Mouse (Mus musculus) lung, postnatal 0 days (tissue): Measurements from ENCODE around the gene Qprt. TPM values are rescaled to one million over a fixed set of nuclear protein-coding genes. Genes with fewer than 3 reads are reported as not detected.

Experiments used
- ATAC-seq: fragments of 200-750 bp; cut with Nextera tagmentation; 2 replicates; pipeline ENCODE4 v1.8.0; 2017; ENCODE audit warnings: moderate library complexity
- DNase-seq: peaks from one replicate; pipeline ENCODE4 v3.0.0-alpha.2; 2016; ENCODE audit warnings: low spot score
- H3K27ac ChIP-seq: fragments of 300-500 bp; sonication (generic); 2 replicates; pipeline ENCODE4 v1.5.1; 2014; ENCODE audit warnings: antibody characterized with exemption, mild to moderate bottlenecking, low read length, mixed read lengths
- H3K27me3 ChIP-seq: fragments of 300-500 bp; sonication (generic); replicated peaks from 2 replicates; pipeline ENCODE4 v1.6.1; 2014; ENCODE audit warnings: low read length, mixed read lengths; ENCODE audit not compliant: insufficient read depth
- H3K36me3 ChIP-seq: fragments of 300-500 bp; sonication (generic); 2 replicates; pipeline ENCODE4 v1.6.1; 2014; ENCODE audit warnings: low read length, mixed read lengths; ENCODE audit not compliant: insufficient read depth
- H3K4me1 ChIP-seq: fragments of 300-500 bp; sonication (generic); 2 replicates; pipeline ENCODE4 v1.6.1; 2014; ENCODE audit warnings: antibody characterized with exemption, low read depth, low read length, mixed read lengths; ENCODE audit not compliant: insufficient read depth
- H3K4me2 ChIP-seq: fragments of 300-500 bp; sonication (generic); replicated peaks from 2 replicates; pipeline ENCODE4 v1.6.1; 2014; ENCODE audit warnings: low read depth, mild to moderate bottlenecking, low read length, moderate library complexity, mixed read lengths
- H3K4me3 ChIP-seq: fragments of 300-500 bp; sonication (generic); 2 replicates; pipeline ENCODE4 v1.5.1; 2014; ENCODE audit warnings: low read depth, low read length
- H3K9ac ChIP-seq: fragments of 300-500 bp; sonication (generic); replicated peaks from 2 replicates; pipeline ENCODE4 v1.6.1; 2014; ENCODE audit warnings: low read depth, mild to moderate bottlenecking
- H3K9me3 ChIP-seq: fragments of 300-500 bp; sonication (generic); 2 replicates; pipeline ENCODE4 v1.6.1; 2016; ENCODE audit warnings: low read length, mixed read lengths
- CTCF ChIP-seq: IDR thresholded peaks from 2 replicates; pipeline ENCODE4 v1.5.1; 2016; ENCODE audit warnings: antibody characterized with exemption, mild to moderate bottlenecking
- EP300 ChIP-seq: IDR thresholded peaks from 2 replicates; pipeline ENCODE4 v1.6.1; 2016; ENCODE audit warnings: antibody characterized with exemption, mild to moderate bottlenecking, control low read depth
- WGBS: fragments of 180-500 bp; shearing (Covaris S2); extraction: QIAGEN DNeasy Blood & Tissue Kit; methylation state at CpG from one replicate; pipeline ENCODE4 v1.1.7; 2014; 5-methylcytosine and 5-hydroxymethylcytosine counted together
- polyA plus RNA-seq: library from polyadenylated mRNA; unstranded; fragments of >200 nt; fragmentation: Nextera tagmentation; extraction: Ambion mirVana; gene quantifications from 2 replicates; pipeline ENCODE4 v1.2.1, GENCODE M21; 2015

Gene Qprt
- polyA plus RNA-seq, 1 experiment from 2014 or later = 0.14 TPM

GRCm38 (mm10) chr7:127099528-127099927 lies 22.5 kb downstream of the Qprt start:
- 75% methylated on average over 4 of the region's 4 CpGs for WGBS
- no peak overlapping the region for H3K9ac ChIP-seq
- H3K27ac ChIP-seq = no peak overlapping the region
- no peaks in the 10 kb centered on the region for H3K27me3 ChIP-seq
- no peak overlapping the region for H3K4me3 ChIP-seq
- no peaks in the 10 kb centered on the region for H3K9me3 ChIP-seq
- TF ChIP-seq EP300 (no peak), CTCF (no peak)
- H3K4me1 ChIP-seq = no peaks in the 10 kb centered on the region
- DNase-seq (no peak), ATAC-seq (no peak)
- no peak overlapping the region for H3K4me2 ChIP-seq
- H3K36me3 ChIP-seq = no peaks in the 10 kb centered on the region

GRCm38 (mm10) chr7:127098950-127099349 lies 23.1 kb downstream of the Qprt start:
- Histone ChIP-seq H3K9me3 (no peaks in the 10 kb centered on the region), H3K9ac (no peak overlapping the region), H3K4me2 (no peak overlapping the region), H3K4me1 (no peaks in the 10 kb centered on the region), H3K27ac (no peak overlapping the region), H3K36me3 (no peaks in the 10 kb centered on the region), H3K27me3 (no peaks in the 10 kb centered on the region), H3K4me3 (no peak overlapping the region)
- WGBS = 90% methylated on average over 4 of the region's 4 CpGs
- DNase-seq = no peak
- no peak for TF ChIP-seq CTCF
- TF ChIP-seq EP300 = no peak
- no peak for ATAC-seq

GRCm38 (mm10) chr7:127098521-127098920 lies 23.5 kb downstream of the Qprt start:
- WGBS = 74% methylated on average over 5 of the region's 5 CpGs
- ATAC-seq (no peak), DNase-seq (no peak)
- Histone ChIP-seq H3K9ac (no peak overlapping the region), H3K4me3 (no peak overlapping the region), H3K36me3 (no peaks in the 10 kb centered on the region), H3K27ac (no peak overlapping the region), H3K9me3 (no peaks in the 10 kb centered on the region), H3K27me3 (no peaks in the 10 kb centered on the region), H3K4me2 (no peak overlapping the region), H3K4me1 (no peaks in the 10 kb centered on the region)
- no peak for TF ChIP-seq EP300
- TF ChIP-seq CTCF = no peak

- Histone ChIP-seq H3K9ac (no peak overlapping the region), H3K4me2 (no peak overlapping the region), H3K27me3 (no peaks in the 10 kb centered on the region), H3K9me3 (no peaks in the 10 kb centered on the region), H3K36me3 (no peaks in the 10 kb centered on the region), H3K4me3 (no peak overlapping the region), H3K4me1 (0 out of 2 replicates have a peak, but pooled peaks cover 5% of the 10 kb centered on the region), H3K27ac (no peak overlapping the region)
- TF ChIP-seq CTCF = no peak
- no peak for TF ChIP-seq EP300
- ATAC-seq (no peak), DNase-seq (no peak)
- 48% methylated on average over 7 of the region's 7 CpGs for WGBS
Measured at GRCm38 (mm10) chr7:127096456-127096855, 25.6 kb downstream of the Qprt start.

- DNase-seq (no peak), ATAC-seq (no peak)
- WGBS = 44% methylated on average over 3 of the region's 3 CpGs
- TF ChIP-seq EP300 (no peak), CTCF (no peak)
- Histone ChIP-seq H3K36me3 (no peaks in the 10 kb centered on the region), H3K4me3 (no peak overlapping the region), H3K27ac (no peak overlapping the region), H3K9me3 (no peaks in the 10 kb centered on the region), H3K27me3 (no peaks in the 10 kb centered on the region), H3K4me2 (no peak overlapping the region), H3K4me1 (0 out of 2 replicates have a peak, but pooled peaks cover 5% of the 10 kb centered on the region), H3K9ac (no peak overlapping the region)
Measured at GRCm38 (mm10) chr7:127093914-127094313, 28.1 kb downstream of the Qprt start.

GRCm38 (mm10) chr7:127091114-127091896 lies 30.7 kb downstream of the Qprt start, which contains the start of gene AI467606:
AI467606 (plus strand) TSS chr7:127091359.
- Histone ChIP-seq H3K4me3 (peak within 1 kb of the TSS; percentile 17; the same call in 1 of the 2 replicates), H3K36me3 (no peaks in the 10 kb centered on the region), H3K4me1 (0 out of 2 replicates have a peak, but pooled peaks cover 5% of the 10 kb centered on the region), H3K27me3 (no peaks in the 10 kb centered on the region), H3K9ac (peak within 1 kb of the TSS; percentile 36), H3K4me2 (peak within 1 kb of the TSS; percentile 44), H3K27ac (peak within 1 kb of the TSS; percentile 66), H3K9me3 (no peaks in the 10 kb centered on the region)
- 51% methylated on average over 16 of the region's 16 CpGs for WGBS
- no peak for TF ChIP-seq CTCF
- DNase-seq (peak; percentile 88), ATAC-seq (peak; percentile 90)
